Mouse (Mus musculus): Measurements from ENCODE around the gene Dusp27.
A peak's percentile ranks its signal among the peaks of the same experiment; 100 is the strongest.

Dusp27 gene

GRCm38 (mm10) chr1:166127719-166128118 lies at the start of gene Dusp27:
Gene Dusp27, minus strand, starts transcription at chr1:166127922.
- no peak for DNase-seq (ENCODE audit: low read depth, low spot score)

- DNase-seq (ENCODE audit: low read depth, low spot score): no peak
These were observed 45.9 kb upstream of the Dusp27 start for GRCm38 (mm10) chr1:166173621-166174020.

DNA sequence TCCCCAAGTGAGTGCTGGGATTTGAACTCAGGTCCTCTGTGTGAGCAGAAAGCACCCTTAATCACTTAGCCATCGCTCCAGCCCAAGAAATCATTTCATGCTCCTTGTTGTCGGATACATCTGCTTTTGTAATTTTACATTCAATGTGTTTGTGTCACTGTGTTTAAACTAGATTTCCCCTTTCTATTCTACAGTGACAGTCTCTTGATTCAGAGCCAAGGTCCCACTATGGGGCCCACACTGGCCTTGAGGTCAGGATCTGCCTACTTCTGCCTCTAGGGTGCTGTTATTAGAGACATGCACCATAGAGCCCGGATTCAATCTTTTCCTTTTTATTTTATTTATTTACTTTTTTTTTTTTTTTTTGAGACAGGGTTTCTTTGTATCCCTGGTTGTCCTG lies 45.3 kb upstream of the Dusp27 start:
- no peak for DNase-seq (ENCODE audit: low read depth, low spot score)

GRCm38 (mm10) chr1:166170852-166171251 lies 43.1 kb upstream of the Dusp27 start:
- DNase-seq (ENCODE audit: low read depth, low spot score): no peak

DNA sequence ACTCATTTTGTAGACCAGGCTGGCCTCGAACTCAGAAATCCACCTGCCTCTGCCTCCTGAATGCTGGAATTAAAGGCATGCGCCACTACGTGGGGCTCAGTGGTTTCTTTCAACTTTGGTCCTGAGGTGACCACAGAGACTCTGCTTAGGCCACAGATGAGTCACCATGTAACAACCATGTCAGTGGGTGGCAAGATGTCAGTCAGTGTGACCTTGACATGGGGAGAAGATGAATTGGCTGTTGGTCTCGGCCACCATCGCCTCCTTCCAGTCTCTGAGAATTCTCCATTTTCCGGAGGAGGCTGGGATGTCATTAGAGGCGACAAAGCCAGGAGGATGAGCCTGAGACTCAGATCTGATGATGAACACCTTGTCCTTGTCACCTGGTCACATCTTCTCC lies 42.0 kb upstream of the Dusp27 start:
- DNase-seq (ENCODE audit: low read depth, low spot score): no peak

DNA sequence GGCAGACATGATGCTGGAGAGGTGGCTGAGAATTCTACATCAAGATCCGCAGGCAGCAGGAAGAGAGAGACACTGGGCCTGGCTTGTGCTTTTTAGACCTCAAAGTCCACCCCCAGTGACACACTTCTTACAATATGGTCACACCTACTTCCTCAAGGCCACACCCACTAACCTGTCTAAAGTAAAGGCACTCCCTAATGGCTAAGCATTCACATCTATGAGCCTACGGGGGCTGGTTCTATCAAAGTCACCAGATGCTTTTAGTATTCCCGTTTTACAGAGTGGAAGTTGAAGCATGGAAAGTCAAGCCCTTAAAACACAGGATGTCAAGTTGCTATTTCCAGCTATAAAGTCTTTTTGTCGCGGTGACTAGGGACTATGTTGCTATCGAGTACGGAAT lies 40.3 kb upstream of the Dusp27 start:
- no peak for DNase-seq (ENCODE audit: low read depth, low spot score)

DNA sequence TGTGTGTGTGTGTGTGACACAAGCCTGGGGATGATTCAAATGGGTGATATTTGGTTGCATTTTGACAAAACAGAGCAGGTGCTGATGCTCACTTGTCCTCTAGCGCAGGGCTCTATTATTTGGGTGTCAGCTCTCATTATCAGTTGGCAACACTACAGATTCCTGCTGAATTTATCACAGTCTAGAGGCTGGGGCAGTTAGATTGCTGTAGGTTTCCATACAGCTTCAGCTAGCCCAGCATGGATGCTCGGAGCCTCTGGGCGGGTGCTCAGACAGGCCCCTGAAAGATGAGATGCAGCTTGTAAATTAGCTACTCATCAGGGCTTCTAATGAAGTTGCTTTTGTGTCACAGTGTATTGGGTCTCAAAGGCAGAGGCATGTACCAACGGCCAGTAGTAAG lies 39.7 kb upstream of the Dusp27 start:
- DNase-seq (ENCODE audit: low read depth, low spot score): no peak

- no peak for DNase-seq (ENCODE audit: low read depth, low spot score)
These were observed 37.4 kb upstream of the Dusp27 start for GRCm38 (mm10) chr1:166165159-166165558.

DNA sequence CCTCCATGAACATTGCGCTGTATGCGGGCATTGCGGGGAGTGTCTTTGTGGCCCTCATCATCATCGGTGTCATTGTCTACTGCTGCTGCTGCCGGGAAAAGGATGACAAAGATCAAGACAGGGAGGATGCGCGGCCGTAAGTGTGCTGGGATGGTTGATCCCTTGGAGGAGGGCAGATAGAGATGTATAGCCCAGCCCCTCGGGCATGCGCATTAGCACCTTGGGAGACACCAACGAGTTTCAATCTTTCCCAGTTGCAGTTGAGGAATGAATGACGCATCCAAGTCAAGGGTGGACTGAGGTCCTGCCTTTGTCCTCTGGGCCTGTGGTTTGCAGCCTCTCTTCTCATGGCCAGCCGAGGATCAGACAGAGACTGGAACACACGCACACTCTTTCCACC lies 36.9 kb upstream of the Dusp27 start:
- DNase-seq (ENCODE audit: low read depth, low spot score): no peak

DNA sequence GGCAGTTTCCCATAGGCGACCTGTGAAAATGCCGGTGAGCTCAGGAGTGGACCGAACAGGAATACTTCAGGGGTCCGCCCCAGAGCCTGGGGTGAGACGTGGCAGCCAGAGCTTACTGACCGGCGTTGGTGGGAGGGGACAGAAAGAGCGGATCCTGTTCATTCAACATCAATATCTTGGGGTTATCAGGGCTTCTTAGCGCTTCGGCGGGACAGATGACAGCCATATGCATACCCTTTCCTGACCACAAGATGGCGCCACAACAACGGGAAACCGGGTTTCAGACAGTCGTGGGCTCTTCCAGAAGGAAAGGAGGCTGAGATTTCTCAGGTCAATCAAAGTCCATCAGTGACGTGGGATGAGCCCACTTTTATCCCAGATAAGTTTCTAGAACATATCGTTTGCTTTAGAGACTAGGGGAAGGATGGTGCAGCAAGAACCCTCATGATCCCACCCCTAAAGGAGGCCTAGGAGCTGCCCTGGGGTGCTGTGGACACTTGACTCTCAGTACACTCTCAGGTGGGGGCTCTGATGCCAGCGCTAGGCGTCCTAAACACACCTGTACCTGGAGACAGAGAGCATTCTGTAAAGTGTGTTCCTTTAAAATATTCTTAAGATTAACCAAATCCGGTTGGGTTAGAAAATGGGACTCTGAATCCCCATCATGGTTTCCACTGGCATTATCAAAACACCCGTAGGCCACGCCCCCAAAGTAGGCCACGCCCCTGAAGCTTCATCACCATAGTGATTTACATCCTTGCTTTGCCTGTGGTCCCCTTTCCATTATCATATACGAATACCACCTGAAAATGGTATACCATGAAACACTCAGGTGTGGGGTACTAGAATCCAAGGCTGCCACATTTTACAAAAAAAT lies 33.1 kb upstream of the Dusp27 start:
- DNase-seq (ENCODE audit: low read depth, low spot score): peak; percentile 15

- DNase-seq (ENCODE audit: low read depth, low spot score): no peak
These were observed 32.4 kb upstream of the Dusp27 start for GRCm38 (mm10) chr1:166160111-166160510.

- DNase-seq (ENCODE audit: low read depth, low spot score): no peak
These were observed 30.9 kb upstream of the Dusp27 start for GRCm38 (mm10) chr1:166158664-166159063.

DNA sequence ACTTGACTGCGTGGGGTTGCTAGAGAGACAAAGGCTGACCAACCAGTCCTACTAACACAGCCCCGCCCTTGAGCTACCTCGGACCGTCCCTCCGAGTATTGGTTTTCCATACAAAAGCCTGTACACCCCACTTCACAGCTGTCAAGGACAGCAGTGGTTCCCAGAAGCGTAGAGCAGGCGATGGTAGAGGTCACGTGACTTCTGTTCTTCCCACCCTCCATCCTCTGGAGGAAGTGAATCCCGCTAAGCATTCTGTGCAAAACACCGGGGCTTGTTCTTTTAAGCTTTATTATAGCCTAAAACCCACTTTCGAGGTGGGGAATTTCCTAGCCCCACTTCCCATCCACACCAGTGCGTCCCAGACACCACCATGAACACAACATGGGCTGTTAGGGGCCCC lies 30.0 kb upstream of the Dusp27 start:
- no peak for DNase-seq (ENCODE audit: low read depth, low spot score)

DNA sequence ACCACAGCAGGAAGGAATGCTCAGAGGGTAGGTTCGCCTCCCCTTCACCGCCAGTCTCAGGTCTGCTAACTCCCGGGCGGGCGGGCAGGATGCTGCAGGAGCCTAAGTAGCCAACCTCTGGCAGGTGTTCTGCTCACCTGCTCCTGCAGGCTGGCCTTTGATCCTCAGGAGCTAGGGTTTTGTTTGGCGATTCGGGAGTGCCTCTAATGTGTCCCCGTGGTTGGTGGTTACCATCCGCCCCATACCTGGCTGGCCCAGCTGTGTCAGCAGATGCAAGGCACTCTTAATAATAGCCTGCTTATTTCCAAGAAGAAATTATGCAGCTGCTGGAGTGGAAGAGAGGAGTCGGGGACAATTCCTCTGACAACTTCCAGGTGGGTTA lies 27.4 kb upstream of the Dusp27 start:
- no peak for DNase-seq (ENCODE audit: low read depth, low spot score)

DNA sequence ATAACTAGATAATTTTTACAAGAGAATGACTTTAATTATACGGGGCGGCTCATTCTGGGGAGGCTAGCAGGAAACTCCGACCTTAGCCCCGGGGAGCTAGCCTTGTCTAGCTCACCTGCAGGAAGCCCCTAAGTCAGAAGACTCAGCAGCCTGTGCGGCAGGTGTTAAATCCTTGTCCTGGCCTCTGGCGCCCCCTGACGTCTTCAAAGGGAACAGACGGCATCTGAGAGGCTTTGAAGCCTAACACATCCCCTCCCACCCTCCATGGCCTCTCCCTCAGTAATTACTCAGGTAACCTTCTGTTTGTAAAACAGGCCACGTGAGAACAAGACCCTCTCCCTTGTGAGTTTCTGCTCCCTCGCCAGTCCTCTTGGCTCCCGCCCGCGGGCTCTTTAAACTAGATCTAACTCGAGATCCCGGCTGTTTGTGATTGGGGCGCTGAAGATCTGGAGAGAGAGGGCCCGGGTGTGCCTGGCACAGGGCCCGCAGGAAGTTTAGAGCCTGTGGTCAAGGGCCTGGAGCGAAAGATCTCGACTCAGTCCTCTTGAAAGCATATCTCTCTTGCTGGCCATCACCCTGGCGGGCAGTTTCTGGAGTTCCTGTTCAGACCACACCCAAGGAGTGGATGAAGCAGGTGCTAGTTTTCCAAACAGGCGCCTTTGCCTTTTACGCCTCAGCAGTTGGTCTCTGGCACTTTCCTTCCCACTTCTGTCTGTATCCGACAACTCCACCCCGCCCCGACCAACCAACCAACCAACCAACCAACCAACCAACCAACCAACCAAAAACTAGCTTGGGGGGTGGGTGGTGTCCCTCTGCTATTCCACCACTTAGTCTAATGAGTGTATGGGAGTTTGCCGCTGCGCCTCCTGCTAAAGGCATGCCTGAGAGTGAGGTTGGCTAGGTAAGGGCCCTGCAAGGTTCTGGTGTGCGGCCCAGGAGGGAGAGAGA lies 26.7 kb upstream of the Dusp27 start:
- DNase-seq (ENCODE audit: low read depth, low spot score): peak; percentile 31

DNA sequence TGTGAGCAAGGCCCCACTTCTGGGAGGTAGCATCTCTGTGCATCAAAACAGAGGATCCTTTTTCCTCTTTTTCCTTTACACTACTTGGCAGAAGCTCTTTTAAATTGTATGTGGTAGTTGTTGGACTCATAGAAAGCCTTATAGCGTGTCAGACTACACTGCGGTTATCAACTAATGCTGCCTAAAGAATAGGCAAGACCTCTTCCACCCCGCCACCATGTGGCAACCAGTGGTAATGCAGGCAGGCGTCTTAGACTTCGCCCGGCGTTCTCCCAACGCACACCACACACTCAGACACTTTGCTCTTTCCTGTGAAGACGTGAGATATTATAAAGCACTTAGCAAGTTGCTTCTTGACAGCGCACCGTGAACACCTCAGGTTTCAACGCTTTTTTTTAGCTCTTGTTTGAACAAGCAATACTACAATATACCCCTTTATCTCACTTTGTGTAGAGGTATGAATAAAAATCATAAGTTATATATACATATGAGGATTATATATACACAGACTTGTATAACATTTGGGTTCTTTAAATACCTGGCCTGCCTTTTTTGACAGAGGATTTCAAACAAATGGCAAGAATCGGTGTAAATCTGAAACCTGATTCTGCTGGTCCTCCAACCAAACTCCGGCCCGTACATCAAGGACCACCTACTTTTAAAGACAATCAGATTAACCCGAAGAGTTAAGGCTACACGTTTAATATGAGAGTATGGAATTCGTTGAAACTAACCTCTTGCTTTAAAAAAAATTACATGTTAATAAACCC lies 25.8 kb upstream of the Dusp27 start:
- DNase-seq (ENCODE audit: low read depth, low spot score): peak; percentile 43

- DNase-seq (ENCODE audit: low read depth, low spot score): no peak
These were observed 24.3 kb upstream of the Dusp27 start for GRCm38 (mm10) chr1:166152034-166152433.

DNA sequence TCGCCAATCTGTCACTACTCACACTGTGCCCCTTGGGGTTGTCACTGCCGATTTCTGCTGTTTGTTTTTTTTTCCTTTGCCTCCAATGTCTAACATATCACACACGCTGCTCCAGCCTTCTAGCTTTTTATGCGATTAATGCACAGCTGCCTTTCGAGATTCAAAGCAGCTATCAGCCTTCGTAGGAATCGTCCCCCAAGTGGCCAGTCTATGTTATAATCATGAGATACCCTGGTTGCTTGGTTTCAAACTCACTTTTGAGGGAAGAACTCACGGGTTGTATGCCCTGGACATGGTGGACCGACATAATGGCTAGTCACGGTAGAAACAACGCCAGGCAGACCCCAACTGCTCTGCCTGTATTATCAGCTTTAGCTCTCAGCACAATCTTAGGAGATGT lies 23.6 kb upstream of the Dusp27 start:
- no peak for DNase-seq (ENCODE audit: low read depth, low spot score)

GRCm38 (mm10) chr1:166150035-166150434 lies 22.3 kb upstream of the Dusp27 start:
- no peak for DNase-seq (ENCODE audit: low read depth, low spot score)

GRCm38 (mm10) chr1:166149441-166149840 lies 21.7 kb upstream of the Dusp27 start:
- DNase-seq (ENCODE audit: low read depth, low spot score): no peak

DNA sequence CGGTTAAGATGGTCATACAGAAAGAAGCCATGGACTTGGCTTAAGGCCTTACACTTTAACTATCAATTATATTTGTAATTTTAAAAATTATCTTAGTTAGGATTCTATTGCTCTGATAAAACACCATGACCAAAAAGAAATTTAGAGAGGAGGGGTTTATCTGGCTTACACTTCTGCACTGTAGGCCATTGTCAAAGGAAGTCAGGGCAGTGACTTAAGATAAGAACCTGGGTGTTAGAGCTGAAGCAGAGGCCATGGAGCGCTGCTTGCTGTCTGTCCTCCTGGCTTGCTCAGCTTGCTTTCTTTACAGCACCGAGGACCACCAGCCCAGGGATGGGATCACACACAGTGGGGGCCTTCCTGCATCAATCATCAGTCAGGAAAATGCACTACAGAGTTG lies 19.9 kb upstream of the Dusp27 start:
- DNase-seq (ENCODE audit: low read depth, low spot score): no peak

- no peak for DNase-seq (ENCODE audit: low read depth, low spot score)
These were observed 18.9 kb upstream of the Dusp27 start for GRCm38 (mm10) chr1:166146626-166147025.

All from c-Kit-negative CD71-positive TER-119-positive erythroid progenitor cells, embryonic 14.5 days (primary cell).